Mouse (Mus musculus): ENCODE measurements around the gene Kcnn4. TPM values are rescaled to one million over a fixed set of nuclear protein-coding genes. Genes with fewer than 3 reads are reported as not detected.

The Kcnn4 gene
- total RNA-seq, 2 experiments from 2014 or later = 1.2 to 2.2 TPM

GRCm38 (mm10) chr7:24415261-24415660 is 45.2 kb downstream of the Kcnn4 start:
- peak in 1 of 2 experiments; percentile 20 for DNase-seq
- intact Hi-C loops (cut with DNase I) = no loop called here

GRCm38 (mm10) chr7:24419579-24419978 is 49.5 kb downstream of the Kcnn4 start:
- no peak for DNase-seq
- intact Hi-C loops (cut with DNase I) = no loop called here

GRCm38 (mm10) chr7:24421648-24422047 is 51.6 kb downstream of the Kcnn4 start:
- DNase-seq = no peak
- intact Hi-C loops (cut with DNase I) = no loop called here

DNA sequence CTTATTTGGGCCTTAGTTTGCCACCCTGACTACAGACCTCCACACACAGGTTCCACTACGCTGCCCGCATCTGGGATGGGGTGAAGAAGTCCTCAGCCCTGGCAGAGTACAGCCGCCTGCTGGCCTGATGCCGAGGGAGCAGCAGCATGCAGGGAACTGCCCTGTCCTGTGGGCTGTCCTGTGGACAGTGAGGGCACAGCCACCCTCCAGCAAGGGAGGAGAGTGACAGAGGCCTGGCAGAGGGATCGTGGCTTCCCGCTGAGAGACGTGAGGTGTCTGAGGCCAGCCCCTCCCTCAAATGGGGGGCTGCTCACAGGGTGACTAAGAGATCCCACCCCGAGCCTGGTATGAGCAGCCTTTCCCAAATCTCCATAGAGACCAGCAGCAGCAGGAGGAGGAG is 52.2 kb downstream of the Kcnn4 start:
- DNase-seq = no peak
- intact Hi-C loops (cut with DNase I) = no loop called here

- intact Hi-C loops (cut with DNase I) = no loop called here
Measured at GRCm38 (mm10) chr7:24423107-24423763, 53.2 kb downstream of the Kcnn4 start.

DNA sequence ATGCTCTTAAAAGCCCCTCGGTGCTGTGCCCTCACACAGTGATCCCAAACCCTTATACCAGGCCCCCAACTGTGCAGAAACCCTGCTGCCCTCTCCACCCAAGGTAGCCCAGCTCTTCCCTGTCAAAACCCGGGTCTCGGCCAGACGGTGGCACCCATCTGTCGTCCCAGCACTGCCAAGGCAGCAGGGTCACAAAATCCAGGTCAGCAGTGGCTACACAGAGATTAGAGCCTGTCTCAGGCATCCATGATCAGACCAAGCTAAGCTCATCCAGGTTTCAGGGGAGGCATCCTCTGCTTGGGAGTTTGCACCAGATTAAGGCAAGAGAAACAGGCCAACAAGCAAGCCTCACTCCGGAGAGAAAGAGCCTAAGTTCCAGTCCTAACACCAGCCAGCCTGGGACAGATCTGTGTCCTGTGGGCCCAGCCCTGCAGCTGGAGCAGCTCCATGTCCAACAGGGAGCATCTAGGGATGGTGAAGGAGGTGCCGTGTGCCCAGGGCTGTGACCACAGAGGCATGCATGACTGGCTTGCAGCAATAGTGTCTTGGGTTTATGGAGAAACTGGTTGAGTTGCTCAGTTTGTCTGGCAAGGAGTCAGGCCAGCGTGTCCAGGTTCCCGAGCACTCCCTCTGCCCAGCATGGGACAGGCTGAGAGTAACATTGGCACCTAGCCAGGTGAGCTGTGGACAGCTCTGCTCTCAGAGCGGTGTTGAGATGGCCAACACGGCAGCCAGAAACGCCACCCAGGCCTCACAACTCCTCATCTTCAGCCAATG is 54.1 kb downstream of the Kcnn4 start:
- DNase-seq = peak; percentile 75 to 76
- intact Hi-C loops (cut with DNase I) = no loop called here

More at GRCm38 (mm10) chr7:24423107-24423763, 53.2 kb downstream of the Kcnn4 start:
- no peak for DNase-seq

- DNase-seq = no peak
- intact Hi-C loops (cut with DNase I) = no loop called here
Measured at GRCm38 (mm10) chr7:24425919-24426318, 55.9 kb downstream of the Kcnn4 start.

GRCm38 (mm10) chr7:24427168-24427567 is 57.1 kb downstream of the Kcnn4 start:
- no peak for DNase-seq
- intact Hi-C loops (cut with DNase I) = no loop called here

- intact Hi-C loops (cut with DNase I) = no loop called here
Measured at GRCm38 (mm10) chr7:24428725-24429124, 58.7 kb downstream of the Kcnn4 start.

DNA sequence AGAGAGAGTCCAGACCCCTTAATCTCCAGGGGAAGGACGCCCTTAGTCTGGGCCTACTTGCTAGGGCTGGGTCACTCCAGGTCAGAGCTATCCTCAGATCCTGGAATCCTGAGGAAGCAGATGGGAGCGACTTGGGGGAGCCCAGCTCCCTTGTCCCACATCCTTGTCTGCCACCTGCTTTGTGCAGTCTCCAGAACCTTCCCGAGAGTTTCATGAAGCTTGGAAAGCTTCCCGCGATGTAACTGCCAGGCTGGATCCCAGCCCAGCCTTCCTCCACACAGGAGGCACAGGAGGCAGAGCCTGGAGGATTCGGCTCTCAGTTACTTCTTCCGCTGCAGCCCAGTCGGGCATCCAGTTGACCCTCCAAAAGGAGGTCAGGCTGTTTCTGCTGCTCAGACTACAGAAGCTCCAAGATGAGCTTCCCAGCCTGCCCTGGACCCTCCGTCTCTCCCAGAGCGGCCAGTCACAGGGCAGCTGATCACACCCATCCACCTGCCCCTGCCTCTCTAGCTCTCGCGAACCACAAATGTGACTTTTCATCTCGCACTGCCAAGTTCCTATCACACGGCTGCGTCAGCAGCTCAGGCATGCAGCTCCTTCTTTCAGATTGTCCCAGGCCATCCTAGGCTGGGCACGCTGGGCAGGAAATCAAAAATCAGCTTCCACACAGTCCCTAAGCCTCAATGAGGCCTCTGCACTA is 59.5 kb downstream of the Kcnn4 start:
- peak; percentile 60 to 68 for DNase-seq
- intact Hi-C loops (cut with DNase I) = no loop called here

More at GRCm38 (mm10) chr7:24428725-24429124, 58.7 kb downstream of the Kcnn4 start:
- DNase-seq = no peak

DNA sequence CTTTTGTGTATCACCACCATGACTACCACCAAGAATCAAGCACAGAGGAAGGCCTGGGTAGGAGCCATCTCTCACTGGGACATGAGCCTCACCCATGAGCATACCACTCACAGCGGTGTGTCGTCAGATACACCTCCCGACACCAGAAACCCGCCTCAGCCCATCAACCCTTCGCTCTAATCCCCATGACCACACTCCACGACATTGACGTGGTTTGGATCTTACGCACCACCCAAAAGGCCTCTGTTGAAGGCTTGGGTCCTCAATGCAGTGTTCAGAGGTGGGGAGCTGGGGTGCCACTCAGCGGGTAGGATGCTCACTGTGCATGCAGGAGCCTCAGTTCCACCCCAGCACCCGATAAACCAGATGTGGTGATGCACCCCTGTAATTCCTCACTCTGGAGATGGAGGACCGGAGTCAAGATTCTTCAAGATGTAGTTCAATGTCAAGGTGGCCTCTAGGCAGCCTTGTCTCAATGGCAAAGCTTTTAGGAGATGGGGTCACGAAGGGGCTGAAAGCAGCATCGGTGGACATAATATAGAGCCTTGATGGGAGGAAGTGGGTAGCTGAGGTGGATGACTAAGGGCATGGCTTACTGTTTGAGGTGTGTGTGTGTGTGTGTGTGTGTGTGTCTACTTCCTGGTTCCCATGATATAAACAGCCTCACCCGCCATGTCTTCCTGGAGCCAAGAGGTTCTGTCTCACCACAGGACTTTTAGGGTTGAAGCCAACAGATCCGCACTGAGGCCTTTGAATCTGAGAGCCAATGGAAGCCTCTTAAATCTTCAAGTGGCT is 60.7 kb downstream of the Kcnn4 start:
- DNase-seq = no peak
- intact Hi-C loops (cut with DNase I) = no loop called here

GRCm38 (mm10) chr7:24431713-24432112 is 61.6 kb downstream of the Kcnn4 start:
- no peak for DNase-seq
- intact Hi-C loops (cut with DNase I) = no loop called here

DNA sequence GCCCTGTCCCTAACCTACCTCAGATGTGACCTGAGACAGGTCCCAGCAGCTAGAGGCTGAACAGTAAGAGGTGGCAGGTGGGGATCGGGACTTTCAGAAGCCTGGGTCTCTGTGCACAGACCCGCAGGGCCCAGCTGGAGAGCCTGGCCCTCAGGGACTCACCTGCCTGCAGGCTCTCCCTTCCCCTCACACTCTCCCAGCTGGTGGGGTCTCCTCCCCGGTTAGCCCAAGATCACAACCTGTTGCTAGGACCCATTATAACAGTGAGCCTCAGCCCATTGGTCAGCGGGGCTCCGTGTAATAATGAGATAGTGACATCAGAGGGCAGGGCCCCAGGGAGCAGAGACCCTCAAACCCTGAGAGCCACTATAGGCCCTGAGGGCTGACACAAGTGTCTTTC is 65.2 kb downstream of the Kcnn4 start:
- DNase-seq = no peak
- intact Hi-C loops (cut with DNase I) = no loop called here

Small RNAs within 50 kb of the gene (microRNA-seq; reads per million reads assigned to microRNA genes)
- 0 reads per million in 2 experiments for gene Gm27592

Other genes with a start within 250 kb of the Kcnn4 start
- gene Zfp235, start 236.1 kb upstream of the Kcnn4 start, total RNA-seq (2021) = 1 to 10 TPM; 4.6 to 6.0 TPM
- gene Zfp114, start 195.2 kb upstream of the Kcnn4 start, total RNA-seq (2021) = under 1 TPM; 0.12 to 0.19 TPM
- 1 to 10 TPM; 4.7 to 9.8 TPM for gene Zfp111, start 158.8 kb upstream of the Kcnn4 start, total RNA-seq (2021)
- gene Zfp109, start 132.7 kb upstream of the Kcnn4 start, total RNA-seq (2021) = 1 to 10 TPM; 1.3 to 2.1 TPM
- 1 to 10 TPM; 1.4 to 1.7 TPM for gene Zfp108, start 115.5 kb upstream of the Kcnn4 start, total RNA-seq (2021)
- gene Zfp93, start 99.8 kb upstream of the Kcnn4 start, total RNA-seq (2021) = 1 to 10 TPM; 3.5 to 5.0 TPM
- 1 to 10 TPM; 4.0 to 5.5 TPM for gene Zfp61, start 69.0 kb upstream of the Kcnn4 start, total RNA-seq (2021)
- gene Zfp94, start 53.6 kb upstream of the Kcnn4 start, total RNA-seq (2021) = 1 to 10 TPM; 2.2 to 2.5 TPM
- under 1 TPM in 1 of 2 experiments, not detected in 1; 0.31 TPM for gene Tescl, start 36.3 kb upstream of the Kcnn4 start, total RNA-seq (2021)
- not detected for gene Lypd5, start 21.1 kb upstream of the Kcnn4 start, total RNA-seq (2021)
- gene Smg9, start 29.4 kb downstream of the Kcnn4 start, total RNA-seq (2021) = 10 to 100 TPM; 12.8 to 14.9 TPM
- not detected for gene Irgc1, start 82.0 kb downstream of the Kcnn4 start, total RNA-seq (2021)
- gene Plaur, start 92.2 kb downstream of the Kcnn4 start, total RNA-seq (2021) = 1 to 10 TPM; 4.2 to 6.1 TPM
- 10 to 100 TPM; 18.6 to 22.7 TPM for gene Cadm4, start 111.8 kb downstream of the Kcnn4 start, total RNA-seq (2021)
- 10 to 100 TPM; 15.3 to 18.8 TPM for gene Zfp428, start 136.7 kb downstream of the Kcnn4 start, total RNA-seq (2021)
- not detected for gene AC161166.1, start 142.2 kb downstream of the Kcnn4 start, total RNA-seq (2021)
- 10 to 100 TPM; 18.3 to 20.1 TPM for gene Irgq, start 160.4 kb downstream of the Kcnn4 start, total RNA-seq (2021)
- not detected for gene Pinlyp, start 175.9 kb downstream of the Kcnn4 start, total RNA-seq (2021)
- 10 to 100 TPM; 28.8 to 33.2 TPM for gene Xrcc1, start 176.0 kb downstream of the Kcnn4 start, total RNA-seq (2021)
- 10 to 100 TPM; 20.5 to 25.0 TPM for gene Ethe1, start 217.3 kb downstream of the Kcnn4 start, total RNA-seq (2021)
- gene Zfp575, start 217.4 kb downstream of the Kcnn4 start, total RNA-seq (2021) = under 1 TPM; 0.32 to 0.45 TPM
- gene Phldb3, start 240.5 kb downstream of the Kcnn4 start, total RNA-seq (2021) = under 1 TPM; 0.22 to 0.48 TPM